Mouse (Mus musculus) ES-Bruce4 (cell line): ENCODE results near the gene Plek2.

Experiments
- CTCF ChIP-seq: IDR thresholded peaks from one replicate; pipeline ENCODE4 v1.8.1; 2011; ENCODE audit warnings: low read depth, low read length
- EP300 ChIP-seq: IDR thresholded peaks from 2 replicates; pipeline ENCODE4 v1.6.1; 2011; ENCODE audit warnings: low read depth, low read length; ENCODE audit not compliant: insufficient read depth
- POLR2A ChIP-seq: IDR thresholded peaks from one replicate; pipeline ENCODE4 v1.8.1; 2011; ENCODE audit warnings: low read length; ENCODE audit not compliant: insufficient read depth

- no peak for TF ChIP-seq POLR2A
- TF ChIP-seq EP300: no peak
- no peak for TF ChIP-seq CTCF
These were observed 40.4 kb upstream of the Plek2 start for GRCm38 (mm10) chr12:78947161-78947560.
